Mouse (Mus musculus) MEL (cell line): ENCODE results near the gene Qtrt1. TPM values are rescaled to one million over a fixed set of nuclear protein-coding genes. Genes with fewer than 3 reads are reported as not detected.

ENCODE experiments used
- DNase-seq: peaks from one replicate; pipeline ENCODE4 v3.0.0; 2011; ENCODE audit warnings: low read depth, low spot score
- H3K27ac ChIP-seq: 2 replicates; pipeline ENCODE4 v1.5.1; 2012; ENCODE audit warnings: low read depth, mild to moderate bottlenecking, control low read depth, low read length, moderate library complexity; ENCODE audit not compliant: control insufficient read depth
- H3K27me3 ChIP-seq, 2 experiments: fragments of 150-350 bp in 1 of 2; sonication (generic) in 1 of 2; 2 replicates each; pipeline ENCODE4 v1.6.1; 2012; ENCODE audit warnings: low read length in 2 of 2, mild to moderate bottlenecking in 2 of 2, improper control_type of control experiment in 1 of 2, moderate library complexity in 1 of 2; ENCODE audit not compliant: insufficient read depth in 2 of 2, control insufficient read depth in 1 of 2
- H3K36me3 ChIP-seq, 2 experiments: 2 replicates each; pipeline ENCODE4 v1.6.1; 2012 to 2014; ENCODE audit warnings: low read length in 2 of 2, improper control_type of control experiment in 1 of 2, inconsistent platforms in 1 of 2, mild to moderate bottlenecking in 1 of 2; ENCODE audit not compliant: insufficient read depth in 2 of 2, control insufficient read depth in 1 of 2
- H3K4me1 ChIP-seq, 2 experiments: fragments of 150-350 bp in 1 of 2; sonication (generic) in 1 of 2; 2 replicates each; pipeline ENCODE4 v1.6.1; 2012; ENCODE audit warnings: low read length in 2 of 2, improper control_type of control experiment in 1 of 2, mild to moderate bottlenecking in 1 of 2; ENCODE audit not compliant: insufficient read depth in 2 of 2, control insufficient read depth in 1 of 2
- H3K4me3 ChIP-seq, 2 experiments: fragments of 150-350 bp in 1 of 2; sonication (generic) in 1 of 2; 2 replicates each; pipeline ENCODE4 v1.5.1; 2012; ENCODE audit warnings: low read depth in 2 of 2, low read length in 2 of 2, mild to moderate bottlenecking in 2 of 2, moderate library complexity in 2 of 2, control low read depth in 1 of 2, improper control_type of control experiment in 1 of 2; ENCODE audit not compliant: control insufficient read depth in 1 of 2, insufficient read depth in 1 of 2
- H3K79me2 ChIP-seq: 2 replicates; pipeline ENCODE4 v1.6.1; 2012; ENCODE audit warnings: mild to moderate bottlenecking, low read length, moderate library complexity; ENCODE audit not compliant: control insufficient read depth, poor library complexity, insufficient read depth
- H3K9ac ChIP-seq: 2 replicates; pipeline ENCODE4 v1.6.1; 2012; ENCODE audit warnings: low read depth, mild to moderate bottlenecking, control low read depth, low read length, moderate library complexity; ENCODE audit not compliant: control insufficient read depth, poor library complexity, severe bottlenecking
- H3K9me3 ChIP-seq: fragments of 150-350 bp; sonication (generic); replicated peaks from 2 replicates; pipeline ENCODE4 v1.6.1; 2012; ENCODE audit warnings: mild to moderate bottlenecking, low read length, improper control_type of control experiment, moderate library complexity; ENCODE audit not compliant: insufficient read depth
- BHLHE40 ChIP-seq: IDR thresholded peaks from 2 replicates; pipeline ENCODE4 v1.6.1; 2012; ENCODE audit warnings: low read depth, mild to moderate bottlenecking, inconsistent platforms, low read length, improper control_type of control experiment, borderline replicate concordance
- CHD1 ChIP-seq: IDR thresholded peaks from 2 replicates; pipeline ENCODE4 v1.6.1; 2012; ENCODE audit warnings: low read depth, mild to moderate bottlenecking, inconsistent platforms, low read length, improper control_type of control experiment
- CHD2 ChIP-seq: IDR thresholded peaks from 2 replicates; pipeline ENCODE4 v1.6.1; 2011; ENCODE audit warnings: low read length, improper control_type of control experiment
- CTCF ChIP-seq, 3 experiments: IDR thresholded peaks in 2 of 3; conservative IDR thresholded peaks in 1 of 3; 2 replicates each; pipeline ENCODE4 v1.5.1; 2011 to 2012; ENCODE audit warnings: low read length in 3 of 3, low read depth in 2 of 3, mild to moderate bottlenecking in 2 of 3, improper control_type of control experiment in 1 of 3, inconsistent platforms in 1 of 3, mixed read lengths in 1 of 3, moderate library complexity in 1 of 3; ENCODE audit not compliant: control insufficient read depth in 1 of 3, insufficient read depth in 1 of 3, poor library complexity in 1 of 3, severe bottlenecking in 1 of 3
- E2F4 ChIP-seq: IDR thresholded peaks from 2 replicates; pipeline ENCODE4 v1.6.1; 2011; ENCODE audit warnings: low read depth, low read length, improper control_type of control experiment, borderline replicate concordance
- ELF1 ChIP-seq: IDR thresholded peaks from 2 replicates; pipeline ENCODE4 v1.6.1; 2014; ENCODE audit warnings: low read depth, mild to moderate bottlenecking, inconsistent platforms, low read length, improper control_type of control experiment, moderate library complexity
- EP300 ChIP-seq, 2 experiments: IDR thresholded peaks; 2 replicates each; pipeline ENCODE4 v1.6.1; 2011; ENCODE audit warnings: improper control_type of control experiment in 2 of 2, low read length in 2 of 2, low read depth in 1 of 2, mild to moderate bottlenecking in 1 of 2
- GABPA ChIP-seq: IDR thresholded peaks from 2 replicates; pipeline ENCODE4 v1.6.1; 2012; ENCODE audit warnings: low read depth, mild to moderate bottlenecking, inconsistent platforms, low read length, improper control_type of control experiment, moderate library complexity
- GATA1 ChIP-seq: IDR thresholded peaks from 2 replicates; pipeline ENCODE4 v1.6.1; 2011; ENCODE audit warnings: low read depth, low read length, improper control_type of control experiment
- HCFC1 ChIP-seq: IDR thresholded peaks from 2 replicates; pipeline ENCODE4 v1.6.1; 2012; ENCODE audit warnings: low read depth, mild to moderate bottlenecking, inconsistent platforms, low read length, improper control_type of control experiment, moderate library complexity
- JUND ChIP-seq: IDR thresholded peaks from 2 replicates; pipeline ENCODE4 v1.6.1; 2011; ENCODE audit warnings: low read depth, mild to moderate bottlenecking, improper control_type of control experiment, low read length
- KAT2A ChIP-seq: conservative IDR thresholded peaks from 2 replicates; pipeline ENCODE4 v1.6.1; 2012; ENCODE audit warnings: low read depth, low read length, improper control_type of control experiment, inconsistent platforms
- MAFK ChIP-seq: IDR thresholded peaks from 2 replicates; pipeline ENCODE4 v1.6.1; 2011; ENCODE audit warnings: low read depth, mild to moderate bottlenecking, low read length, improper control_type of control experiment, borderline replicate concordance
- MAX ChIP-seq: IDR thresholded peaks from 2 replicates; pipeline ENCODE4 v1.6.1; 2011; ENCODE audit warnings: low read length, improper control_type of control experiment
- MAZ ChIP-seq: IDR thresholded peaks from 2 replicates; pipeline ENCODE4 v1.6.1; 2012; ENCODE audit warnings: low read depth, mild to moderate bottlenecking, inconsistent platforms, low read length, improper control_type of control experiment
- MEF2A ChIP-seq: IDR thresholded peaks from 2 replicates; pipeline ENCODE4 v1.6.1; 2014; ENCODE audit warnings: low read depth, mild to moderate bottlenecking, inconsistent platforms, low read length, improper control_type of control experiment; ENCODE audit not compliant: poor library complexity, insufficient replicate concordance, severe bottlenecking; ENCODE audit errors: extremely low read depth
- MXI1 ChIP-seq: IDR thresholded peaks from 2 replicates; pipeline ENCODE4 v1.6.1; 2011; ENCODE audit warnings: mild to moderate bottlenecking, low read depth, low read length, improper control_type of control experiment
- MYB ChIP-seq: IDR thresholded peaks from 2 replicates; pipeline ENCODE4 v1.6.1; 2011; ENCODE audit warnings: mild to moderate bottlenecking, low read depth, low read length, improper control_type of control experiment
- MYC ChIP-seq: IDR thresholded peaks from 2 replicates; pipeline ENCODE4 v1.6.1; 2011; ENCODE audit warnings: low read depth, mild to moderate bottlenecking, low read length, improper control_type of control experiment, moderate library complexity
- NELFE ChIP-seq: IDR thresholded peaks from 2 replicates; pipeline ENCODE4 v1.6.1; 2011; ENCODE audit warnings: low read depth, low read length, improper control_type of control experiment
- NRF1 ChIP-seq: IDR thresholded peaks from 2 replicates; pipeline ENCODE4 v1.6.1; 2014; ENCODE audit warnings: low read depth, mild to moderate bottlenecking, inconsistent platforms, low read length, improper control_type of control experiment, moderate library complexity; ENCODE audit not compliant: poor library complexity, insufficient read depth, severe bottlenecking
- POLR2A ChIP-seq, 2 experiments: IDR thresholded peaks; 2 replicates each; pipeline ENCODE4 v1.6.1; 2011 to 2012; ENCODE audit warnings: low read length in 2 of 2, mild to moderate bottlenecking in 2 of 2, control low read depth in 1 of 2, improper control_type of control experiment in 1 of 2, low read depth in 1 of 2, moderate library complexity in 1 of 2; ENCODE audit not compliant: control insufficient read depth in 1 of 2, insufficient read depth in 1 of 2, poor library complexity in 1 of 2
- POLR2AphosphoS2 ChIP-seq: IDR thresholded peaks from 2 replicates; pipeline ENCODE4 v1.6.1; 2011; ENCODE audit warnings: low read length, improper control_type of control experiment
- RAD21 ChIP-seq: IDR thresholded peaks from 2 replicates; pipeline ENCODE4 v1.6.1; 2011; ENCODE audit warnings: mild to moderate bottlenecking, low read depth, low read length, improper control_type of control experiment
- RCOR1 ChIP-seq: IDR thresholded peaks from 2 replicates; pipeline ENCODE4 v1.6.1; 2012; ENCODE audit warnings: low read depth, mild to moderate bottlenecking, inconsistent platforms, low read length, improper control_type of control experiment
- SIN3A ChIP-seq: IDR thresholded peaks from 2 replicates; pipeline ENCODE4 v1.6.1; 2012; ENCODE audit warnings: low read length, improper control_type of control experiment, inconsistent platforms
- SMC3 ChIP-seq: IDR thresholded peaks from 2 replicates; pipeline ENCODE4 v1.6.1; 2011; ENCODE audit warnings: low read depth, low read length, improper control_type of control experiment
- TAL1 ChIP-seq: IDR thresholded peaks from 2 replicates; pipeline ENCODE4 v1.6.1; 2012; ENCODE audit warnings: mild to moderate bottlenecking, inconsistent platforms, low read length, moderate library complexity, mixed read lengths
- TBP ChIP-seq: IDR thresholded peaks from 2 replicates; pipeline ENCODE4 v1.8.0; 2011; ENCODE audit warnings: low read depth, low read length, improper control_type of control experiment
- TCF12 ChIP-seq: IDR thresholded peaks from 2 replicates; pipeline ENCODE4 v1.6.1; 2014; ENCODE audit warnings: low read depth, mild to moderate bottlenecking, inconsistent platforms, low read length, improper control_type of control experiment, moderate library complexity
- UBTF ChIP-seq: IDR thresholded peaks from 2 replicates; pipeline ENCODE4 v1.6.1; 2012; ENCODE audit warnings: low read depth, mild to moderate bottlenecking, inconsistent platforms, low read length, improper control_type of control experiment, moderate library complexity, borderline replicate concordance; ENCODE audit not compliant: insufficient read depth
- USF1 ChIP-seq: IDR thresholded peaks from 2 replicates; pipeline ENCODE4 v1.6.1; 2014; ENCODE audit warnings: low read depth, mild to moderate bottlenecking, inconsistent platforms, low read length, improper control_type of control experiment, moderate library complexity
- USF2 ChIP-seq, 2 experiments: IDR thresholded peaks; 2 replicates each; pipeline ENCODE4 v1.6.1; 2011 to 2012; ENCODE audit warnings: improper control_type of control experiment in 2 of 2, low read length in 2 of 2, borderline replicate concordance in 1 of 2, inconsistent platforms in 1 of 2, low read depth in 1 of 2, mild to moderate bottlenecking in 1 of 2; ENCODE audit not compliant: insufficient read depth in 1 of 2
- ZC3H11A ChIP-seq: IDR thresholded peaks from 2 replicates; pipeline ENCODE4 v1.6.1; 2012; ENCODE audit warnings: low read depth, mild to moderate bottlenecking, inconsistent platforms, low read length, improper control_type of control experiment
- ZKSCAN1 ChIP-seq: IDR thresholded peaks from 2 replicates; pipeline ENCODE4 v1.6.1; 2012; ENCODE audit warnings: low read depth, mild to moderate bottlenecking, inconsistent platforms, low read length, improper control_type of control experiment, moderate library complexity
- ZMIZ1 ChIP-seq: IDR thresholded peaks from 2 replicates; pipeline ENCODE4 v1.6.1; 2012; ENCODE audit warnings: low read depth, mild to moderate bottlenecking, inconsistent platforms, low read length, improper control_type of control experiment, moderate library complexity
- ZNF384 ChIP-seq: IDR thresholded peaks from 2 replicates; pipeline ENCODE4 v1.6.1; 2012; ENCODE audit warnings: low read depth, mild to moderate bottlenecking, inconsistent platforms, low read length, improper control_type of control experiment
- polyA plus RNA-seq, 2 experiments: library from polyadenylated mRNA; stranded (reverse) in 1 of 2; unstranded in 1 of 2; fragments of >175 nt in 1 of 2; fragments of >200 nt in 1 of 2; gene quantifications; 2 replicates each; pipeline versions ENCODE4 v1.2.1 to v1.2.4; 2012; ENCODE audit warnings: low replicate concordance in 2 of 2, low read depth in 1 of 2; ENCODE audit not compliant: insufficient read length in 2 of 2, insufficient read depth in 1 of 2, missing spikeins in 1 of 2
- total RNA-seq: library from RNA; depleted of rRNA; stranded (reverse); fragments of 300-350 nt; gene quantifications from 2 replicates; pipeline ENCODE4 v1.2.3, GENCODE M21; 2012

Gene Qtrt1
- total and polyA plus RNA-seq, 3 experiments = 199 to 244 TPM; not detected in 1

- Histone ChIP-seq H3K79me2 (peaks cover 43% of the 10 kb centered on the region), H3K27me3 (peaks cover 2 to 4% of the 10 kb centered on the region in 2 experiments; a peak in 3 of 4 replicates), H3K4me3 (peak within 1 kb of the TSS; percentile 65 to 83), H3K9ac (peak within 1 kb of the TSS; percentile 87), H3K36me3 (peaks cover 12 to 39% of the 10 kb centered on the region in 2 experiments), H3K27ac (peak within 1 kb of the TSS; percentile 91), H3K9me3 (no peaks in the 10 kb centered on the region), H3K4me1 (peaks cover 13 to 47% of the 10 kb centered on the region in 2 experiments)
- peak; percentile 100 for DNase-seq
- TF ChIP-seq KAT2A (no peak), ZKSCAN1 (no peak), TCF12 (no peak), POLR2AphosphoS2 (no peak), POLR2A (IDR thresholded peaks at IDR 0.05; ENCODE audit: control insufficient read depth in 1 of 2, insufficient read depth in 1 of 2, low read depth in 1 of 2, low read length in 2 of 2, poor library complexity in 1 of 2) (peak; percentile 88 to 99), GABPA (no peak), BHLHE40 (no peak), MYC (no peak), MAFK (no peak), TBP (peak; percentile 93), CTCF (IDR thresholded peaks at IDR 0.05 in 2 of 3, conservative IDR thresholded peaks at IDR 0.05 in 1 of 3; ENCODE audit: control insufficient read depth in 1 of 3, insufficient read depth in 1 of 3, low read depth in 2 of 3, low read length in 3 of 3, poor library complexity in 1 of 3, severe bottlenecking in 1 of 3) (no peak), USF2 (IDR thresholded peaks at IDR 0.05; ENCODE audit: borderline replicate concordance in 1 of 2, insufficient read depth in 1 of 2, low read depth in 1 of 2, low read length in 2 of 2) (peak in 1 of 2 experiments; percentile 100; a peak in 2 of 4 replicates), MEF2A (no peak), MAX (no peak), RCOR1 (no peak), MAZ (no peak), E2F4 (no peak), USF1 (no peak), ZMIZ1 (no peak), UBTF (no peak), MXI1 (no peak), ZC3H11A (no peak), CHD2 (no peak), SMC3 (no peak), MYB (no peak), EP300 (IDR thresholded peaks at IDR 0.05; ENCODE audit: low read depth in 1 of 2, low read length in 2 of 2) (no peak), CHD1 (no peak), NRF1 (no peak), ZNF384 (no peak), TAL1 (no peak), ELF1 (no peak), SIN3A (no peak), HCFC1 (no peak), RAD21 (no peak), NELFE (no peak), GATA1 (peak; percentile 67), JUND (no peak)
These were observed 44.1 kb upstream of the Qtrt1 start, which contains the start of gene Ilf3 for GRCm38 (mm10) chr9:21367357-21368111. Gene Ilf3, plus strand, starts transcription at chr9:21367871.
